Mouse (Mus musculus) cerebellum, postnatal 4 days (tissue): ENCODE results near the gene Cacna2d2.
"Not testable (repeated sequence)": the region's sequence is repeated elsewhere in the genome, so short reads cannot be mapped to it uniquely, and the experiment has no call there.

Experiments
- DNase-seq, 2 experiments: peaks; one replicate each; pipeline ENCODE4 v3.0.0; 2022; ENCODE audit warnings: low spot score in 2 of 2, mixed read lengths in 1 of 2

Cacna2d2 gene

GRCm38 (mm10) chr9:107554319-107554825, 155.0 kb downstream of the Cacna2d2 start:
- peak; percentile 82 to 95 for DNase-seq

- DNase-seq: no peak
Measured at GRCm38 (mm10) chr9:107555031-107555457, 155.6 kb downstream of the Cacna2d2 start.

GRCm38 (mm10) chr9:107555701-107556100, 156.3 kb downstream of the Cacna2d2 start:
- no peak for DNase-seq

- no peak for DNase-seq
Measured at GRCm38 (mm10) chr9:107556346-107556745, 156.9 kb downstream of the Cacna2d2 start.

- DNase-seq: peak; percentile 85 to 90
Measured at GRCm38 (mm10) chr9:107563029-107563581, 163.7 kb downstream of the Cacna2d2 start, which contains the start of gene Tusc2. Tusc2 (plus strand) TSS chr9:107563255.

GRCm38 (mm10) chr9:107565556-107565955, 166.1 kb downstream of the Cacna2d2 start:
- DNase-seq: not testable (repeated sequence)

- DNase-seq: peak; percentile 70 to 80
Measured at GRCm38 (mm10) chr9:107566041-107566709, 166.8 kb downstream of the Cacna2d2 start.

GRCm38 (mm10) chr9:107566855-107567254, 167.4 kb downstream of the Cacna2d2 start:
- no peak for DNase-seq

- no peak for DNase-seq
Measured at GRCm38 (mm10) chr9:107567702-107568319, 168.4 kb downstream of the Cacna2d2 start, which contains the start of gene Hyal2. Hyal2 (plus strand) TSS chr9:107567945.

- DNase-seq: peak; percentile 50 to 82
Measured at GRCm38 (mm10) chr9:107568331-107569261, 169.2 kb downstream of the Cacna2d2 start.

- no peak for DNase-seq
Measured at GRCm38 (mm10) chr9:107569270-107569669, 169.9 kb downstream of the Cacna2d2 start.

GRCm38 (mm10) chr9:107570016-107570415, 170.6 kb downstream of the Cacna2d2 start:
- no peak for DNase-seq

- no peak for DNase-seq
Measured at GRCm38 (mm10) chr9:107570845-107571244, 171.4 kb downstream of the Cacna2d2 start.

- no peak for DNase-seq
Measured at GRCm38 (mm10) chr9:107571534-107572326, 172.3 kb downstream of the Cacna2d2 start.

- DNase-seq: no peak
Measured at GRCm38 (mm10) chr9:107572327-107572662, 172.9 kb downstream of the Cacna2d2 start.

GRCm38 (mm10) chr9:107573774-107574173, 174.4 kb downstream of the Cacna2d2 start:
- DNase-seq: not testable (repeated sequence)

GRCm38 (mm10) chr9:107575579-107576356, 176.4 kb downstream of the Cacna2d2 start:
- no peak for DNase-seq

GRCm38 (mm10) chr9:107576357-107577107, 177.1 kb downstream of the Cacna2d2 start, which contains the start of gene Hyal1:
Hyal1 (plus strand) TSS chr9:107576927.
- DNase-seq: peak in 1 of 2 experiments; percentile 70

- no peak for DNase-seq
Measured at GRCm38 (mm10) chr9:107577871-107578270, 178.5 kb downstream of the Cacna2d2 start.
